Mouse (Mus musculus): ENCODE data around the gene Opa1.

Opa1 gene

GRCm38 (mm10) chr16:29693025-29693682, 114.0 kb downstream of the Opa1 start:
- DNase-seq = peak; percentile 5

- peak; percentile 40 for DNase-seq
These were observed 114.8 kb downstream of the Opa1 start for GRCm38 (mm10) chr16:29693791-29694419.

GRCm38 (mm10) chr16:29694420-29694959, 115.4 kb downstream of the Opa1 start:
- DNase-seq = peak; percentile 64
